Mouse (Mus musculus) splenic B cell, adult 2 months (primary cell): ENCODE data around the gene Clta.

ENCODE experiments used
- DNase-seq: peaks from one replicate; pipeline ENCODE4 v3.0.0-alpha.2; 2011; ENCODE audit warnings: low read depth, low spot score
- H3K27me3 ChIP-seq: 2 replicates; pipeline ENCODE4 v1.6.1; 2012; ENCODE audit warnings: mild to moderate bottlenecking, low read length, moderate library complexity, mixed read lengths; ENCODE audit not compliant: control insufficient read depth, poor library complexity, insufficient read depth, severe bottlenecking
- H3K36me3 ChIP-seq: 2 replicates; pipeline ENCODE4 v1.6.1; 2012; ENCODE audit warnings: mild to moderate bottlenecking, low read length, moderate library complexity, mixed read lengths; ENCODE audit not compliant: control insufficient read depth, poor library complexity, insufficient read depth, severe bottlenecking

Gene Clta

GRCm38 (mm10) chr4:44003622-44004021, 630 bp upstream of the Clta start:
- H3K27me3 ChIP-seq: no peaks in the 10 kb centered on the region
- no peaks in the 10 kb centered on the region for H3K36me3 ChIP-seq
- DNase-seq: no peak

GRCm38 (mm10) chr4:44004623-44005409, 564 bp downstream of the Clta start:
- Histone ChIP-seq H3K27me3 (no peaks in the 10 kb centered on the region), H3K36me3 (no peaks in the 10 kb centered on the region)
- DNase-seq: no peak

- H3K27me3 ChIP-seq: no peaks in the 10 kb centered on the region
- H3K36me3 ChIP-seq: no peaks in the 10 kb centered on the region
- peak; percentile 37 for DNase-seq
Measured at GRCm38 (mm10) chr4:44010176-44010575, 5.9 kb downstream of the Clta start.

GRCm38 (mm10) chr4:44010893-44011292, 6.6 kb downstream of the Clta start:
- Histone ChIP-seq H3K27me3 (no peaks in the 10 kb centered on the region), H3K36me3 (no peaks in the 10 kb centered on the region)
- no peak for DNase-seq

- no peaks in the 10 kb centered on the region for H3K27me3 ChIP-seq
- peak; percentile 17 for DNase-seq
- H3K36me3 ChIP-seq: no peaks in the 10 kb centered on the region
Measured at GRCm38 (mm10) chr4:44011799-44012198, 7.5 kb downstream of the Clta start.

- peak; percentile 91 for DNase-seq
- Histone ChIP-seq H3K27me3 (no peaks in the 10 kb centered on the region), H3K36me3 (no peaks in the 10 kb centered on the region)
Measured at GRCm38 (mm10) chr4:44012376-44013367, 8.4 kb downstream of the Clta start.

- Histone ChIP-seq H3K27me3 (no peaks in the 10 kb centered on the region), H3K36me3 (no peaks in the 10 kb centered on the region)
- no peak for DNase-seq
Measured at GRCm38 (mm10) chr4:44013391-44014070, 9.3 kb downstream of the Clta start.

- peak; percentile 67 for DNase-seq
- Histone ChIP-seq H3K36me3 (peaks cover 11% of the 10 kb centered on the region; the same call in 1 of the 2 replicates), H3K27me3 (no peaks in the 10 kb centered on the region)
Measured at GRCm38 (mm10) chr4:44016071-44016470, 11.8 kb downstream of the Clta start.

GRCm38 (mm10) chr4:44016791-44017190, 12.5 kb downstream of the Clta start:
- H3K27me3 ChIP-seq: no peaks in the 10 kb centered on the region
- DNase-seq: no peak
- H3K36me3 ChIP-seq: peaks cover 11% of the 10 kb centered on the region; the same call in 1 of the 2 replicates

GRCm38 (mm10) chr4:44022323-44022722, 18.1 kb downstream of the Clta start:
- DNase-seq: peak; percentile 19
- peaks cover 17% of the 10 kb centered on the region; the same call in 1 of the 2 replicates for H3K36me3 ChIP-seq
- no peaks in the 10 kb centered on the region for H3K27me3 ChIP-seq

GRCm38 (mm10) chr4:44022766-44023165, 18.5 kb downstream of the Clta start:
- Histone ChIP-seq H3K36me3 (peaks cover 20% of the 10 kb centered on the region), H3K27me3 (no peaks in the 10 kb centered on the region)
- no peak for DNase-seq

GRCm38 (mm10) chr4:44023681-44024080, 19.4 kb downstream of the Clta start:
- no peaks in the 10 kb centered on the region for H3K27me3 ChIP-seq
- H3K36me3 ChIP-seq: peaks cover 26% of the 10 kb centered on the region
- DNase-seq: no peak

GRCm38 (mm10) chr4:44024241-44024640, 20.0 kb downstream of the Clta start:
- Histone ChIP-seq H3K36me3 (peaks cover 28% of the 10 kb centered on the region), H3K27me3 (no peaks in the 10 kb centered on the region)
- no peak for DNase-seq

- Histone ChIP-seq H3K27me3 (no peaks in the 10 kb centered on the region), H3K36me3 (peaks cover 21% of the 10 kb centered on the region)
- no peak for DNase-seq
Measured at GRCm38 (mm10) chr4:44025570-44025969, 21.3 kb downstream of the Clta start.
